Mouse (Mus musculus) layer of hippocampus, adult 2 months (tissue): ENCODE results near the gene Crybb3. TPM values are rescaled to one million over a fixed set of nuclear protein-coding genes. Genes with fewer than 3 reads are reported as not detected.
A peak's percentile ranks its signal among the peaks of the same experiment; 100 is the strongest.

ENCODE experiments used
- DNase-seq, 2 experiments: peaks; one replicate each; pipeline ENCODE4 v3.0.0; 2022; ENCODE audit warnings: low spot score in 2 of 2
- H3K27ac ChIP-seq: fragments of 200-600 bp; 2 replicates; pipeline ENCODE4 v1.8.1; 2022
- H3K4me3 ChIP-seq: fragments of 200-600 bp; 2 replicates; pipeline ENCODE4 v1.8.1; 2022; ENCODE audit warnings: mild to moderate bottlenecking
- CTCF ChIP-seq: fragments of 200-600 bp; conservative IDR thresholded peaks from 2 replicates; pipeline ENCODE4 v1.8.1; 2022; ENCODE audit warnings: antibody characterized with exemption, mild to moderate bottlenecking, moderate library complexity
- total RNA-seq, 2 experiments: library from RNA; stranded (reverse); gene quantifications; 2 replicates each; pipeline ENCODE4 v1.2.3; 2021

The Crybb3 gene
- total RNA-seq, 2 experiments from 2014 or later: 3.8 to 4.2 TPM

- DNase-seq: peak in 1 of 2 experiments; percentile 69
- TF ChIP-seq CTCF: peak; percentile 81
- no peak overlapping the region for H3K27ac ChIP-seq
- peak overlapping the region; percentile 37 for H3K4me3 ChIP-seq
Measured at GRCm38 (mm10) chr5:113079783-113080182, 1.6 kb downstream of the Crybb3 start.

GRCm38 (mm10) chr5:113078686-113079085 is 2.7 kb downstream of the Crybb3 start:
- peak; percentile 74 for TF ChIP-seq CTCF
- Histone ChIP-seq H3K27ac (no peak overlapping the region), H3K4me3 (no peak overlapping the region)
- DNase-seq: no peak

GRCm38 (mm10) chr5:113070017-113070416 is 11.4 kb downstream of the Crybb3 start, which contains the start of gene Crybb2:
Crybb2 (minus strand) TSS chr5:113070117.
- no peak for DNase-seq
- Histone ChIP-seq H3K27ac (no peak within 1 kb of the TSS), H3K4me3 (no peak within 1 kb of the TSS)
- no peak for TF ChIP-seq CTCF

- Histone ChIP-seq H3K4me3 (no peak overlapping the region), H3K27ac (no peak overlapping the region)
- peak; percentile 84 to 94 for DNase-seq
- peak; percentile 89 for TF ChIP-seq CTCF
Measured at GRCm38 (mm10) chr5:113054308-113054707, 27.1 kb downstream of the Crybb3 start.

- peak overlapping the region; percentile 79 for H3K27ac ChIP-seq
Measured at GRCm38 (mm10) chr5:113050581-113051185, 30.7 kb downstream of the Crybb3 start.

GRCm38 (mm10) chr5:113049876-113050275 is 31.5 kb downstream of the Crybb3 start:
- Histone ChIP-seq H3K4me3 (no peak overlapping the region), H3K27ac (peak overlapping the region; percentile 79)
- no peak for TF ChIP-seq CTCF
- DNase-seq: peak in 1 of 2 experiments; percentile 47

More at GRCm38 (mm10) chr5:113050581-113051185, 30.7 kb downstream of the Crybb3 start:
- TF ChIP-seq CTCF: no peak
- no peak overlapping the region for H3K4me3 ChIP-seq
- no peak for DNase-seq

GRCm38 (mm10) chr5:113045511-113046273 is 35.7 kb downstream of the Crybb3 start:
- DNase-seq: peak in 1 of 2 experiments; percentile 44
- H3K4me3 ChIP-seq: no peak overlapping the region
- peak overlapping the region; percentile 49 for H3K27ac ChIP-seq
- TF ChIP-seq CTCF: no peak

- no peak for TF ChIP-seq CTCF
- peak overlapping the region; percentile 84 for H3K27ac ChIP-seq
- H3K4me3 ChIP-seq: no peak overlapping the region
- DNase-seq: peak; percentile 51 to 70
Measured at GRCm38 (mm10) chr5:113043531-113043930, 37.9 kb downstream of the Crybb3 start.

- DNase-seq: peak; percentile 73 to 80
- TF ChIP-seq CTCF: no peak
- Histone ChIP-seq H3K27ac (peak overlapping the region; percentile 84), H3K4me3 (no peak overlapping the region)
Measured at GRCm38 (mm10) chr5:113041567-113042071, 39.8 kb downstream of the Crybb3 start.

GRCm38 (mm10) chr5:113040776-113041175 is 40.6 kb downstream of the Crybb3 start:
- no peak overlapping the region for H3K4me3 ChIP-seq
- DNase-seq: no peak
- TF ChIP-seq CTCF: no peak
- H3K27ac ChIP-seq: peak overlapping the region; percentile 84

GRCm38 (mm10) chr5:113038601-113039000 is 42.8 kb downstream of the Crybb3 start:
- no peak for DNase-seq
- TF ChIP-seq CTCF: no peak
- Histone ChIP-seq H3K27ac (no peak overlapping the region), H3K4me3 (no peak overlapping the region)

- Histone ChIP-seq H3K4me3 (no peak overlapping the region), H3K27ac (peak overlapping the region; percentile 61)
- no peak for TF ChIP-seq CTCF
- peak in 1 of 2 experiments; percentile 46 for DNase-seq
Measured at GRCm38 (mm10) chr5:113035094-113036047, 46.0 kb downstream of the Crybb3 start.
